Mouse (Mus musculus) thymus, adult 2 months (tissue): Measurements from ENCODE around the gene Micall2. TPM values are rescaled to one million over a fixed set of nuclear protein-coding genes. Genes with fewer than 3 reads are reported as not detected.
"Not testable (repeated sequence)": the region's sequence is repeated elsewhere in the genome, so short reads cannot be mapped to it uniquely, and the experiment has no call there.

Experiments
- DNase-seq: peaks from one replicate; pipeline ENCODE4 v3.0.0; 2021
- H3K27ac ChIP-seq: fragments of 200-500 bp; 2 replicates; pipeline ENCODE4 v1.5.1; 2012; ENCODE audit warnings: low read length, control low read depth; ENCODE audit not compliant: control insufficient read depth, insufficient read depth
- H3K27me3 ChIP-seq: fragments of 200-500 bp; 2 replicates; pipeline ENCODE4 v1.6.1; 2012; ENCODE audit warnings: mild to moderate bottlenecking, low read length, moderate library complexity, mixed read lengths; ENCODE audit not compliant: control insufficient read depth, insufficient read depth
- H3K36me3 ChIP-seq: fragments of 200-500 bp; 2 replicates; pipeline ENCODE4 v1.6.1; 2012; ENCODE audit warnings: mild to moderate bottlenecking, low read length, moderate library complexity; ENCODE audit not compliant: control insufficient read depth, insufficient read depth
- H3K4me1 ChIP-seq: fragments of 200-500 bp; replicated peaks from 2 replicates; pipeline ENCODE4 v1.6.1; 2012; ENCODE audit warnings: low read length; ENCODE audit not compliant: control insufficient read depth, insufficient read depth
- H3K4me3 ChIP-seq: fragments of 200-500 bp; 2 replicates; pipeline ENCODE4 v1.5.1; 2012; ENCODE audit warnings: mild to moderate bottlenecking, low read length, control low read depth, moderate library complexity; ENCODE audit not compliant: control insufficient read depth, insufficient read depth
- CTCF ChIP-seq: fragments of 200-500 bp; IDR thresholded peaks from 2 replicates; pipeline ENCODE4 v1.5.1; 2012; ENCODE audit warnings: mild to moderate bottlenecking, control low read depth, low read length, moderate library complexity, borderline replicate concordance; ENCODE audit not compliant: control insufficient read depth, poor library complexity, insufficient read depth; ENCODE audit errors: extremely low read depth
- POLR2A ChIP-seq: fragments of 200-500 bp; IDR thresholded peaks from 2 replicates; pipeline ENCODE4 v1.6.1; 2012; ENCODE audit warnings: mild to moderate bottlenecking, low read length, control low read depth, moderate library complexity; ENCODE audit not compliant: control insufficient read depth, poor library complexity, insufficient read depth; ENCODE audit errors: extremely low read depth
- WGBS: fragments of 180-500 bp; shearing (Covaris S2); methylation state at CpG from one replicate; pipeline ENCODE4 v1.1.7; 2018; 5-methylcytosine and 5-hydroxymethylcytosine counted together
- polyA plus RNA-seq: library from polyadenylated mRNA; depleted of rRNA; stranded (reverse); fragments of >200 nt; gene quantifications from 2 replicates; pipeline ENCODE4 v1.2.3, GENCODE M21; 2012

The Micall2 gene
- polyA plus RNA-seq, 1 experiment = 6.7 TPM

- WGBS = 1% methylated on average over 3 of the region's 3 CpGs
- Histone ChIP-seq H3K4me3 (no peak overlapping the region), H3K4me1 (peaks cover 3% of the 10 kb centered on the region), H3K36me3 (no peaks in the 10 kb centered on the region), H3K27ac (no peak overlapping the region), H3K27me3 (no peaks in the 10 kb centered on the region)
- TF ChIP-seq POLR2A (no peak), CTCF (peak; percentile 80)
- DNase-seq = peak; percentile 77
Measured at GRCm38 (mm10) chr5:139745771-139746170, 9.6 kb upstream of the Micall2 start.

DNA sequence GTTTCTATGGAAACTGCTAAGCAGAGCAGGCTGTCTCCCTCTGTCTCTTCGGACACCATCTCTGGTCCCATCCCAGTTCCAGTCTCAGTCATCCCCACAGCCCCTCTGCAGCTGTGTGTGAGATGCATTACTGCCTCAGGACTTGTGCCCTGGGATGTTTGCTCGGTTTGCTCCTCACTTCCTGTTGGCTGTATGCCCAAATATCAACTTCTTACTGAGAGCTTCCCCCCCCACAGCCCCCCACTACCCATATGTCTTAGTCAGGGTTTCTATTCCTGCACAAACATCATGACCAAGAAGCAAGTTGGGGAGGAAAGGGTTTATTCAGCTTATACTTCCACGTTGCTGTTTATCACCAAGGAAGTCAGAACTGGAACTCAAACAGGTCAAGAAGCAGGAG, 6.5 kb upstream of the Micall2 start:
- not testable (repeated sequence) for H3K4me3 ChIP-seq, H3K4me1 ChIP-seq, H3K27ac ChIP-seq, DNase-seq, H3K36me3 ChIP-seq, H3K27me3 ChIP-seq
- WGBS = 24% methylated on average over 3 of the region's 3 CpGs

DNA sequence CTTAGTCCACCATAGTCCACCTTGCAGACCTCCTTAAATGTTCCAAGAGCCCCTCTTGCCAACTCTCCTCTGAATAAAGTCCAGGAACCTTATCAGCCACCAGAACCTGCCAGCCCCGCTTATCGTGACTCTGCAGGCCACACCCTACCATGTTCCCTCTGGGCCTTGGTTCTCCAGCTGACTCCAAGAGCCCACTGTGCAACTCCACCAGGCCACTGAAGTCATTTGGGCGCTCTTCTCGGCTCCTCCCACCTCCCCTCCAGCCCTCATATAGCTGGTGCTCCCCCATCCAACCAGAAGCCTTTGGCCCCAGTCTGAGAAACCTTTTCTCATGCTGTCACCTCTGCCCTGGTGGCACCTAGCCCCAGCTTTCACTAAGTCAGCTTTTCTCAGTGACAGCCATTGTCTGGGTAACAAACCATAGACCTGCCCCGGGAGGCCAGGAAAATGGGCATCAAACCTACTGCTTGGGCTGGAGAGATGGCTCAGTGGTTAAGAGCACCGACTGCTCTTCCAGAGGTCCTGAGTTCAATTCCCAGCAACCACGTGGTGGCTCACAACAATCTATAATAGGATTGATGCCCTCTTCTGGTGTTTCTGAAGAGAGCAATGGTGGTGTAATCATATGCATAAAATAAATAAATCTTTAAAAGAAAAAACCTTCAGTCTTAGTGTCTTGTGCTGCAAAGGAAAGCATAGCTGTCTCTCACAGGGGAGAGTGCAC, 2.6 kb upstream of the Micall2 start:
- no peaks in the 10 kb centered on the region for H3K36me3 ChIP-seq
- WGBS = 89% methylated on average over 7 of the region's 7 CpGs
- no peaks in the 10 kb centered on the region for H3K27me3 ChIP-seq
- no peak overlapping the region for H3K4me3 ChIP-seq
- DNase-seq = no peak
- TF ChIP-seq CTCF (no peak), POLR2A (no peak)
- peaks cover 19% of the 10 kb centered on the region for H3K4me1 ChIP-seq
- H3K27ac ChIP-seq = no peak overlapping the region

- Histone ChIP-seq H3K27ac (no peak overlapping the region), H3K36me3 (no peaks in the 10 kb centered on the region), H3K4me3 (no peak overlapping the region), H3K4me1 (peaks cover 24% of the 10 kb centered on the region), H3K27me3 (no peaks in the 10 kb centered on the region)
- no peak for DNase-seq
- TF ChIP-seq CTCF = no peak
- TF ChIP-seq POLR2A = no peak
- 92% methylated on average over 14 of the region's 14 CpGs for WGBS
Measured at GRCm38 (mm10) chr5:139737841-139738591, 1.9 kb upstream of the Micall2 start.

- H3K27ac ChIP-seq = no peak overlapping the region
Measured at GRCm38 (mm10) chr5:139736504-139736940, 386 bp upstream of the Micall2 start.

DNA sequence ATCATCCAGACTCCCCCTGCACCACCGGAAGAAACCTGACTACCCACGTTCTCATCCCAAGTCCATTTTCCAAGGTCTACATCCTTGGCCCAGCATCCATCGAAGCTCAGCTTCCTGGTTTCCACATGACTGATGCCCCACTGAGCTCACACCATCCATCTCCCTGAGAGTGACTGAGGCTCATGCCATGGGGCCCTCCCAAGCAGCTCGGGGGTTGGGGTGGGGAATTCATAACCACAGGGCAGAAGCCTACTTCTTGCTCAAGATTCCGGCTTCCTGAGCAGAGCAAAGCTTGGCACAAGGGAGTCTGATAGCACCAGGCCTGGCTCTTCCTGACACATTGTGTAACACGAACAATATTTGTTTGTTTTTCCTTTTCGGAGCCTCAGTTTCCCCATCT, 1.4 kb downstream of the Micall2 start:
- no peak overlapping the region for H3K4me3 ChIP-seq
- H3K36me3 ChIP-seq = no peaks in the 10 kb centered on the region
- DNase-seq = no peak
- WGBS = 47% methylated on average over 7 of the region's 7 CpGs
- peaks cover 30% of the 10 kb centered on the region for H3K4me1 ChIP-seq
- no peak for TF ChIP-seq CTCF
- TF ChIP-seq POLR2A = no peak
- H3K27ac ChIP-seq = no peak overlapping the region
- no peaks in the 10 kb centered on the region for H3K27me3 ChIP-seq

More at GRCm38 (mm10) chr5:139736504-139736940, 386 bp upstream of the Micall2 start:
- Histone ChIP-seq H3K36me3 (no peaks in the 10 kb centered on the region), H3K27me3 (no peaks in the 10 kb centered on the region), H3K4me3 (no peak overlapping the region), H3K4me1 (peaks cover 30% of the 10 kb centered on the region)
- no peak for TF ChIP-seq CTCF
- no peak for TF ChIP-seq POLR2A
- DNase-seq = no peak
- WGBS = 19% methylated on average over 10 of the region's 10 CpGs

GRCm38 (mm10) chr5:139734016-139734415, 2.1 kb downstream of the Micall2 start:
- peaks cover 30% of the 10 kb centered on the region for H3K4me1 ChIP-seq
- H3K27me3 ChIP-seq = no peaks in the 10 kb centered on the region
- no peaks in the 10 kb centered on the region for H3K36me3 ChIP-seq
- no peak overlapping the region for H3K4me3 ChIP-seq
- H3K27ac ChIP-seq = no peak overlapping the region
- 22% methylated on average over 3 of the region's 3 CpGs for WGBS
- TF ChIP-seq CTCF (no peak), POLR2A (no peak)
- no peak for DNase-seq
